Mouse (Mus musculus) thymus, postnatal 4 days (tissue): Measurements from ENCODE around the gene Fam204a.

Experiments used
- DNase-seq: peaks from one replicate; pipeline ENCODE4 v3.0.0; 2021

Gene Fam204a

DNA sequence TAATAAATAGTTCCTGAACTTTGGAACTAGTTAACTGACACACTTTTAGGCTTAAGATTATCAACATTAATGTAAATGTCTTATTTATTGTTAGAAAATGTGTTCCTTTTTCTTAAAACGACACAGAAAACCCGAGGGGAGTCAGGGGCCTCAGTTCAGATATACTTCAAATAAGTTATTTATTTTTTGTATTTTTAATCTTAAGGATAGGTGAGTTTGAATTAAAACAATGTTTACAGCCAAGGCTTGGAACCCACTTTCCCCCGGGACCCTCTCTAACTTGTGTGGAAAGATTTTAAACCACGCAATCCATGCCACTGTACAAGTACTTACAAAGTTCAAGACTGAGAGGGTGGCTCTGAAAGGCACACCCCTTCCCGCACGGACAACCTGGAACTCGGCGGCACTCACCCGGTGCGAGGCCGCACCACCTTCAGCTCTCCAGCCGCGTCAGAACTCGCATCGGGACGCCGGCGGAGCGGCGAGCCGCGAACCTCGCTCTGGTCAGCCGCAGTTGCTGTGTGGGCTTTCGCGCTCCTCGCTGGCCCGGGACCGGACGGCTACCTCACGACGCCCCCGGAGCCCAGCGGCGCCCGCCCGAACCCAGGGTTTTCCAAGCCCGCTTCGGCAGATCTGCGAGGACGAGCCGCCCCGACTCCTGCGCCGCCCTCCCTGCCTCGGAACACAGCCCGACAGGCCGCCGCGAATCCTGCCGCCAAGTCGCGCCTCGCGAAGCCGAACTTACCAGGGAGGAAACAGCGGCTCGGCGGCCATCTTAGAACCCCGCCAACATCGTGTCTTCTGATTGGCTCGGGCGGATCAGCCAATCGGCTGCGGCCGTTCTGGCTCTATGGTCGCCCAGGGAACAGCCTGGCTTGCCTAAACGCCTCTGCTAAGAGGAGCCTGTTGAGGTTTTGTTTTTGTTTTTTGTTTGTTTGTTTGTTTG is at the start of gene Fam204a:
Fam204a (minus strand) TSS at position 803 of the 946 bp plus-strand sequence.
- DNase-seq, result peak; percentile 96

DNA sequence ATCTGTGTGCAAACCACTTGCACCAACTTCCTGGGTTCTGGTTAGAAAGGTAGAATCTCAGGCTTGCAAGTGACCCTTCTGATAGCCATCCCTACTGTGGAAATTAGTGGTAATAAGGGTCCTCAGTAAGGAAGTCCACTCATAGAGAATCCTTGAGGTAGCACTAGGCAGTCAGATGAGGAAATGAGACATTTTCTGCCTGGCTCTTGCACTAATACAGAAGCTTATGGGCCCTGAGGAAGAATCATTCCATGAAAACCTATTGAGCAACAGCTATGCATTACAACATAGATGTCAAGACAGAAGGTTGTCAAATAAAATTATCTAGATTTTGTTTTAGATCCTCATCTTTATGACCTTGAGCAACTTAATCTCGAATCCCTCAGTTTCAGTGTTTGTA is 39.3 kb upstream of the Fam204a start:
- no peak for DNase-seq

DNA sequence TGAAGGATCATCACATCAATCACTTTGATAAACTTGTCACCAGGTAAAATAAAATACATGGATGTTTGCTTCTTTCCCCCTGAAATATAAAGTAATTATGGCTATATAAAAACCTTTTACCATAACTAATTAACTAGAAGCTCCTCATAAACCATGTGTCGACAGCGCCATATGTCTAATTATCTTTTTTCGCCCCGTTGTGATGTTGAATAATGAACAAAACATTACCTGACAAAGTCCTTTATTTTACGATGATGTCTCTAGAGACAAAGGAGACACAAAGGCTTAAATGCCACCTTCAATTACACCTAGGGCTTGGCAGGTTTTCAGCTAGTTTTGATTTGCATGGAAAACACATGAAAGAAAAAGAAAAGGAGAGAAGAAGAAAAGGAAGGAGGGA is 34.2 kb upstream of the Fam204a start:
- no peak for DNase-seq

GRCm38 (mm10) chr19:60252021-60252420 is 25.5 kb upstream of the Fam204a start:
- peak; percentile 52 for DNase-seq

GRCm38 (mm10) chr19:60251197-60251596 is 24.7 kb upstream of the Fam204a start:
- DNase-seq, result no peak

- no peak for DNase-seq
These were observed 18.7 kb upstream of the Fam204a start for GRCm38 (mm10) chr19:60245250-60245649.

- no peak for DNase-seq
These were observed 16.1 kb upstream of the Fam204a start for GRCm38 (mm10) chr19:60242620-60243019.

GRCm38 (mm10) chr19:60241916-60242602 is 15.6 kb upstream of the Fam204a start:
- DNase-seq, result no peak

DNA sequence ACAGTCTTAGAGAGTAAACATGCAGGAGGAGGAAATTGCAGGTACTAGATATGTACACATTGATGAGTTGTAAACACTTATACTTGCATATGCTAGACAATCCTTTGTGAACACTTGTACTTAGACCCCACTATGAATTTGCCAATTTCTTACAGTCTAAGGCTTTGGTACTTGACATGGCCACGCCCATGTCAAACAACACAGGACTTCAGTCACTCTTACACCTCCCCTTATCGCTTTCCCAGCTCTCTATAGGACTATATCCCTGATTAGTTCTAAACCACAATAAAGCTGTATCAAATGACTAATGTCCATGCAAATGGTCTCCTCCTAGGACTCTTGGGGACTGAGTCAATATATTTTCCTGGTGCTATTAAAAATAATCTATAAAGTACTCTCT is 5.0 kb upstream of the Fam204a start:
- no peak for DNase-seq

- DNase-seq, result no peak
These were observed 339 bp upstream of the Fam204a start for GRCm38 (mm10) chr19:60226845-60227235.

- DNase-seq, result no peak
These were observed 7.1 kb downstream of the Fam204a start for GRCm38 (mm10) chr19:60219395-60219794.

GRCm38 (mm10) chr19:60217985-60218384 is 8.5 kb downstream of the Fam204a start:
- no peak for DNase-seq

GRCm38 (mm10) chr19:60208173-60208572 is 18.3 kb downstream of the Fam204a start:
- DNase-seq, result no peak

- DNase-seq, result no peak
These were observed 22.3 kb downstream of the Fam204a start for GRCm38 (mm10) chr19:60204176-60204575.

GRCm38 (mm10) chr19:60200294-60200693 is 26.2 kb downstream of the Fam204a start:
- no peak for DNase-seq

- no peak for DNase-seq
These were observed 27.3 kb downstream of the Fam204a start for GRCm38 (mm10) chr19:60199152-60199551.

- no peak for DNase-seq
These were observed 33.7 kb downstream of the Fam204a start for GRCm38 (mm10) chr19:60192790-60193189.

DNA sequence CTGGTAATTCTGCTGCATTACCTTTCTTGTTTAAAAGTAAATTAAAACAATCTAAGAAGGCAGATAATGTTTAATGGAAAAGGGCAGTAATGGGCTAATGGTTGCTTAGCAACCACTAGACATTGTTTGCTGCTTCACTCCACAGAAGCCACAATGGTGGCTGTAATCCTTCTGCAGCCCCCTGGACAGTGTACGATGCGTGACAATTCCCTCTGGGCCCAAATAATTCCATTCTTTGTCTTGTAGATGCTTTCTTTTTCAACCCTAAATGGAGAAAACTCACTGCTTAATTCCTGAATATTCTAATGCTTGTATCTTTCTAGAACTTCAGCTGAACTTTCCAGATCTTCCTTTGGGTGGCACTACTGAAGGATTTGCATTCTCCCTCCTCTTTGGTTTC is 37.3 kb downstream of the Fam204a start:
- DNase-seq, result no peak

GRCm38 (mm10) chr19:60182901-60183300 is 43.6 kb downstream of the Fam204a start:
- peak; percentile 52 for DNase-seq

GRCm38 (mm10) chr19:60182171-60182570 is 44.3 kb downstream of the Fam204a start:
- DNase-seq, result no peak

- peak; percentile 11 for DNase-seq
These were observed 47.5 kb downstream of the Fam204a start for GRCm38 (mm10) chr19:60178771-60179563.

- DNase-seq, result no peak
These were observed 61.1 kb downstream of the Fam204a start for GRCm38 (mm10) chr19:60165417-60165816.

GRCm38 (mm10) chr19:60160611-60161274 is 65.8 kb downstream of the Fam204a start:
- peak; percentile 89 for DNase-seq
